ENCODE assay signal across 22 mouse cellular contexts in the genomic region with DNA sequence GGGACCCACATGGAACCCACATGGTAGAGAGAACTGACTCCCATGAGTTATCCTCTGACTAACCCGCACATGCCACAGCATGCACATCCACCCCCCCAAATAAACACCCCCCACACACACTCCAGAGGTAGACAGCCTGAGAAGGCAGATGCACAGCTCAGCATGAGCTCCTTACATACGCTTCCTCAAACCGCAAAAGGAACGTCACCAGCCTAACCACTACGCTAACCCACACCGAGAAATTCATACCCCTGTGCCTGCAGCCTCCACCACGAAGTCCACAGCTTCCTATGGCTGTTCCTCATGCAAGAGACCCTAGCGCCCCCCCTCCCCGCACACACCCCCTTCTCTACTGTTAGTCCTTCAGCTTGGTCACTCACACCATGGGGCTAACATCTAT.
"Had no signal": no experiment of that assay in that cellular context is flagged by ENCODE, and none has a peak within 500 bp of the region (broad histone marks: within the 10 kb centered on the region; RNA-seq: fewer than 3 reads in every experiment).

No protein-coding gene starts in this region.

- H3K4me2 ChIP-seq: limb, embryonic 12.5 days; limb, embryonic 15.5 days; liver, embryonic 11.5 days; lung, embryonic 14.5 days; midbrain, embryonic 12.5 days; midbrain, embryonic 15.5 days; neural tube, embryonic 12.5 days; neural tube, embryonic 15.5 days; stomach, embryonic 15.5 days had no signal

- H3K27me3 ChIP-seq: limb, embryonic 15.5 days; midbrain, embryonic 12.5 days; midbrain, embryonic 15.5 days; neural tube, embryonic 12.5 days; neural tube, embryonic 15.5 days; stomach, embryonic 15.5 days had no signal

- H3K4me3 ChIP-seq: layer of hippocampus, adult 2 months; limb, embryonic 12.5 days; limb, embryonic 15.5 days; midbrain, embryonic 12.5 days; midbrain, embryonic 15.5 days; neural tube, embryonic 12.5 days; neural tube, embryonic 15.5 days; stomach, embryonic 15.5 days had no signal

- H3K27ac ChIP-seq: layer of hippocampus, adult 2 months; limb, embryonic 15.5 days; liver, embryonic 14.5 days; midbrain, embryonic 12.5 days; midbrain, embryonic 15.5 days; neural tube, embryonic 12.5 days; neural tube, embryonic 15.5 days had no signal

- H3K4me1 ChIP-seq: limb, embryonic 12.5 days; midbrain, embryonic 12.5 days; midbrain, embryonic 15.5 days; neural tube, embryonic 12.5 days had no signal

- H3K9ac ChIP-seq: limb, embryonic 12.5 days; limb, embryonic 15.5 days; liver, embryonic 14.5 days; liver, postnatal 0 days; lung, embryonic 14.5 days; midbrain, embryonic 12.5 days; midbrain, embryonic 15.5 days; neural tube, embryonic 12.5 days; neural tube, embryonic 15.5 days; stomach, embryonic 15.5 days had no signal

- DNase-seq: kidney, adult 18-20 months; kidney, adult 9 months; kidney, postnatal 14 days; layer of hippocampus, postnatal 36 days; left cerebral cortex, postnatal 4 days; liver, postnatal 0 days; lung, postnatal 36 days; right cerebral cortex, adult 18-20 months; right cerebral cortex, postnatal 14 days; spleen, adult 18-20 months; thymus, postnatal 14 days had no signal

- H3K9me3 ChIP-seq: limb, embryonic 15.5 days; midbrain, embryonic 12.5 days; midbrain, embryonic 15.5 days; neural tube, embryonic 15.5 days; stomach, embryonic 15.5 days had no signal

- ATAC-seq: midbrain, embryonic 15.5 days had no signal

- H3K36me3 ChIP-seq: limb, embryonic 12.5 days; limb, embryonic 15.5 days; midbrain, embryonic 15.5 days; neural tube, embryonic 15.5 days; stomach, embryonic 15.5 days had no signal
